ENCODE assay signal across 7 mouse cellular contexts in the genomic region with DNA sequence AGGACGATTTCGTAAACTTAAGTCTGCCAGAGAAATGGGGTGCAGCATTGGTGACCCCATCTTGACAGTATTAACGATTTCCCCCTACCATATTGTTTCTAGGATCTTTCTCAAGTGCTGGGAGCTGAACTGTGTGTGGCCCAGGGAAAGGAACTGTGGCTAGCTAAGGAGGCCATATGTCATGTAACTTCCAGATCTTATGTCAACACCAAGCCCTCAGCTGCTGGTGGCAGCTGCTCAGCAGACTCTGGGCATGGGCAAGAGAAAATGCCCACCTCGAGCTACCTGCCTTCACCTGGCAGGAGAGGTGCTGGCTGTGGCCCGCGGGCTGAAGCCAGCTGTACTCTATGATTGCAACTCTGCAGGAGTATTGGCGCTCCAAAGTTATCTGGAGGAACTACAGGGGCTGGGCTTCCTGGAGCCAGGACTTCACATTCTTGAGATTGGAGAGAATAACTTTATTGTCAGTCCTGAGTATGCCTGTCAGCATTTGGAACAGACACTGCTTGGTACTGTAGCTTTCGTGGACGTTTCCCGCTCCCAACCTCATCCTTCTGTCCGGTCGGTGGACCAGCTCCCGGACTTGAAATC. TPM values are rescaled to one million over a fixed set of nuclear protein-coding genes. Genes with fewer than 3 reads are reported as not detected.
DNase-seq lines count a peak whose midpoint lies in the region; ATAC-seq and TF ChIP-seq lines count a peak whose summit lies in the region.

No protein-coding gene starts in this region.

- no peak for ATAC-seq in forebrain, embryonic 11.5 days (replicated peaks; ENCODE audit: low FRiP score)
- ATAC-seq in limb, embryonic 12.5 days (ENCODE audit: insufficient number of reproducible peaks, insufficient read depth, low FRiP score, low TSS enrichment, low read depth): no peak
- no peak for ATAC-seq in stomach, embryonic 16.5 days (ENCODE audit: insufficient read depth, low FRiP score)

- peak overlapping the region; percentile 77 for H3K4me2 ChIP-seq in forebrain, embryonic 11.5 days (ENCODE audit: low read depth, low read length, severe bottlenecking)
- peak overlapping the region; percentile 78 for H3K4me2 ChIP-seq in limb, embryonic 12.5 days
- H3K4me2 ChIP-seq in stomach, embryonic 16.5 days (ENCODE audit: low read depth, low read length): peak overlapping the region; percentile 76

- WGBS in spleen, adult 2 months: 84% methylated on average over 13 of the region's 13 CpGs
- 92% methylated on average over 13 of the region's 13 CpGs for WGBS in forebrain, embryonic 11.5 days
- WGBS in limb, embryonic 12.5 days: 87% methylated on average over 13 of the region's 13 CpGs
- WGBS in stomach, embryonic 16.5 days: 78% methylated on average over 13 of the region's 13 CpGs

- peak overlapping the region; percentile 84 for H3K27ac ChIP-seq in spleen, adult 2 months (ENCODE audit: insufficient read depth, low read length)
- no peak overlapping the region for H3K27ac ChIP-seq in forebrain, embryonic 11.5 days (ENCODE audit: low read depth, low read length)
- H3K27ac ChIP-seq in limb, embryonic 12.5 days: peak overlapping the region; percentile 87; the same call in 1 of the 2 replicates
- peak overlapping the region; percentile 89 for H3K27ac ChIP-seq in stomach, embryonic 16.5 days (ENCODE audit: low read length)

- H3K27me3 ChIP-seq in spleen, adult 2 months (ENCODE audit: control insufficient read depth, insufficient read depth, low read length): no peaks in the 10 kb centered on the region
- no peaks in the 10 kb centered on the region for H3K27me3 ChIP-seq in forebrain, embryonic 11.5 days (ENCODE audit: control insufficient read depth, insufficient read depth, low read length)
- no peaks in the 10 kb centered on the region for H3K27me3 ChIP-seq in limb, embryonic 12.5 days
- no peaks in the 10 kb centered on the region for H3K27me3 ChIP-seq in stomach, embryonic 16.5 days (ENCODE audit: control insufficient read depth, insufficient read depth, low read length)

- TF ChIP-seq CTCF in spleen, adult 2 months (IDR thresholded peaks at IDR 0.05; ENCODE audit: extremely low read depth, insufficient read depth, insufficient read length, insufficient replicate concordance): no peak

- no peak for DNase-seq in spleen, adult 2 months (ENCODE audit: low read depth in 1 of 2, low spot score in 2 of 2)
- no peak for DNase-seq in spleen, postnatal 4 days (ENCODE audit: low spot score in 2 of 2)
- DNase-seq in forebrain, embryonic 11.5 days (ENCODE audit: low spot score): no peak
- DNase-seq in frontal cortex, postnatal 36 days (ENCODE audit: low spot score in 2 of 2): no peak
- no peak for DNase-seq in left cerebral cortex, postnatal 25 days (ENCODE audit: low spot score in 2 of 2)

- peaks cover 5% of the 10 kb centered on the region for H3K36me3 ChIP-seq in spleen, adult 2 months (ENCODE audit: control insufficient read depth, insufficient read depth, low read length)
- no peaks in the 10 kb centered on the region for H3K36me3 ChIP-seq in forebrain, embryonic 11.5 days (ENCODE audit: control insufficient read depth, insufficient read depth, low read length)
- no peaks in the 10 kb centered on the region for H3K36me3 ChIP-seq in limb, embryonic 12.5 days
- H3K36me3 ChIP-seq in stomach, embryonic 16.5 days (ENCODE audit: control insufficient read depth, insufficient read depth, low read length): no peaks in the 10 kb centered on the region

- no peaks in the 10 kb centered on the region for H3K9me3 ChIP-seq in forebrain, embryonic 11.5 days (ENCODE audit: control insufficient read depth, low read length)
- H3K9me3 ChIP-seq in limb, embryonic 12.5 days: no peaks in the 10 kb centered on the region
- H3K9me3 ChIP-seq in stomach, embryonic 16.5 days (replicated peaks; ENCODE audit: control insufficient read depth, low read length): no peaks in the 10 kb centered on the region

- H3K4me1 ChIP-seq in spleen, adult 2 months (ENCODE audit: control insufficient read depth, insufficient read depth, insufficient read length): peaks cover 14% of the 10 kb centered on the region
- peaks cover 4% of the 10 kb centered on the region; the same call in 1 of the 2 replicates for H3K4me1 ChIP-seq in forebrain, embryonic 11.5 days (replicated peaks; ENCODE audit: control insufficient read depth, insufficient read depth, low read length)
- H3K4me1 ChIP-seq in limb, embryonic 12.5 days (replicated peaks): peaks cover 12% of the 10 kb centered on the region
- peaks cover 16% of the 10 kb centered on the region for H3K4me1 ChIP-seq in stomach, embryonic 16.5 days (ENCODE audit: control insufficient read depth, insufficient read depth, low read length)

- peak overlapping the region; percentile 72 for H3K9ac ChIP-seq in forebrain, embryonic 11.5 days (ENCODE audit: low read length)
- peak overlapping the region; percentile 77; the same call in 1 of the 2 replicates for H3K9ac ChIP-seq in limb, embryonic 12.5 days (replicated peaks)
- peak overlapping the region; percentile 79 for H3K9ac ChIP-seq in stomach, embryonic 16.5 days (ENCODE audit: low read length)

- intact Hi-C loops in left cerebral cortex, postnatal 25 days (cut with DNase I): no loop called here

- no peak for TF ChIP-seq POLR2A in spleen, adult 2 months (IDR thresholded peaks at IDR 0.05; ENCODE audit: low read depth, low read length)

- H3K4me3 ChIP-seq in spleen, adult 2 months (ENCODE audit: extremely low read depth, insufficient read depth, insufficient read length): no peak overlapping the region
- H3K4me3 ChIP-seq in forebrain, embryonic 11.5 days (ENCODE audit: low read depth, low read length): peak overlapping the region; percentile 82
- peak overlapping the region; percentile 65 for H3K4me3 ChIP-seq in limb, embryonic 12.5 days (replicated peaks)
- H3K4me3 ChIP-seq in stomach, embryonic 16.5 days (replicated peaks; ENCODE audit: low read length): peak overlapping the region; percentile 67

RNA-seq across cellular contexts. Expression of gene A130010J15Rik, which starts 6.4 kb away (rescaled TPM):
- 1.8 TPM in 2 replicates for polyA plus RNA-seq in spleen, adult 2 months (2012; rRNA removed)
- 13.7 and 14.3 TPM in 2 replicates for polyA plus RNA-seq in forebrain, embryonic 11.5 days (2014; fragmentation: Nextera tagmentation; extraction: Ambion mirVana)
- polyA plus RNA-seq in limb, embryonic 12.5 days (2016; fragmentation: Nextera tagmentation; extraction: Ambion mirVana): 14.9 and 16.3 TPM in 2 replicates
- 15.8 and 17.7 TPM in 2 replicates for polyA plus RNA-seq in stomach, embryonic 16.5 days (2015; fragmentation: Nextera tagmentation; extraction: Ambion mirVana)
- total RNA-seq in left cerebral cortex, postnatal 25 days (2021): 1 to 10 TPM; 2.4 to 3.4 TPM

RNA-seq across cellular contexts. Expression of gene Irf6, which starts 21.3 kb away (rescaled TPM):
- polyA plus RNA-seq in spleen, adult 2 months (2012; rRNA removed): 1.5 and 2.4 TPM in 2 replicates
- polyA plus RNA-seq in forebrain, embryonic 11.5 days (2014; fragmentation: Nextera tagmentation; extraction: Ambion mirVana): 2.6 and 3.0 TPM in 2 replicates
- polyA plus RNA-seq in limb, embryonic 12.5 days (2016; fragmentation: Nextera tagmentation; extraction: Ambion mirVana): 8.7 and 10.9 TPM in 2 replicates
- 74.0 and 91.4 TPM in 2 replicates for polyA plus RNA-seq in stomach, embryonic 16.5 days (2015; fragmentation: Nextera tagmentation; extraction: Ambion mirVana)
- 1 to 10 TPM in 1 of 2 experiments, under 1 TPM in 1; 0.98 to 2.3 TPM for total RNA-seq in left cerebral cortex, postnatal 25 days (2021)

RNA-seq across cellular contexts. Expression of gene Traf3ip3, which starts 27.3 kb away (rescaled TPM):
- 62.7 and 62.8 TPM in 2 replicates for polyA plus RNA-seq in spleen, adult 2 months (2012; rRNA removed)
- 0.93 and 2.3 TPM in 2 replicates for polyA plus RNA-seq in forebrain, embryonic 11.5 days (2014; fragmentation: Nextera tagmentation; extraction: Ambion mirVana)
- polyA plus RNA-seq in limb, embryonic 12.5 days (2016; fragmentation: Nextera tagmentation; extraction: Ambion mirVana): 4.3 and 4.5 TPM in 2 replicates
- 5.0 and 8.5 TPM in 2 replicates for polyA plus RNA-seq in stomach, embryonic 16.5 days (2015; fragmentation: Nextera tagmentation; extraction: Ambion mirVana)
- 1 to 10 TPM; 1.0 to 3.1 TPM for total RNA-seq in left cerebral cortex, postnatal 25 days (2021)

RNA-seq across cellular contexts. Expression of gene Lamb3, which starts 33.3 kb away (rescaled TPM):
- polyA plus RNA-seq in spleen, adult 2 months (2012; rRNA removed): 3.4 and 4.6 TPM in 2 replicates
- 0.28 and 0.44 TPM in 2 replicates for polyA plus RNA-seq in forebrain, embryonic 11.5 days (2014; fragmentation: Nextera tagmentation; extraction: Ambion mirVana)
- 2.0 and 2.2 TPM in 2 replicates for polyA plus RNA-seq in limb, embryonic 12.5 days (2016; fragmentation: Nextera tagmentation; extraction: Ambion mirVana)
- 17.6 and 24.6 TPM in 2 replicates for polyA plus RNA-seq in stomach, embryonic 16.5 days (2015; fragmentation: Nextera tagmentation; extraction: Ambion mirVana)
- 1 to 10 TPM in 1 of 2 experiments, under 1 TPM in 1; 0.89 to 1.9 TPM for total RNA-seq in left cerebral cortex, postnatal 25 days (2021)

RNA-seq across cellular contexts. Expression of gene Diexf, which starts 44.2 kb away (rescaled TPM):
- polyA plus RNA-seq in spleen, adult 2 months (2012; rRNA removed): 17.1 and 17.3 TPM in 2 replicates
- polyA plus RNA-seq in forebrain, embryonic 11.5 days (2014; fragmentation: Nextera tagmentation; extraction: Ambion mirVana): 9.8 and 13.2 TPM in 2 replicates
- 12.0 TPM in 2 replicates for polyA plus RNA-seq in limb, embryonic 12.5 days (2016; fragmentation: Nextera tagmentation; extraction: Ambion mirVana)
- polyA plus RNA-seq in stomach, embryonic 16.5 days (2015; fragmentation: Nextera tagmentation; extraction: Ambion mirVana): 6.6 and 6.8 TPM in 2 replicates
- 10 to 100 TPM; 21.9 to 23.2 TPM for total RNA-seq in left cerebral cortex, postnatal 25 days (2021)
